Mouse (Mus musculus) limb, embryonic 14.5 days (tissue): ENCODE measurements at regions not wholly inside any gene's neighbourhood (a gene's known extent, or its start where the extent isn't known, plus 50 kb on each side); places are given as distances from the start of the nearest gene placed in this dataset.

ENCODE experiments used
- ATAC-seq: fragments of 200-750 bp; cut with Nextera tagmentation; 2 replicates; pipeline ENCODE4 v1.8.0; 2017; ENCODE audit warnings: low read depth, moderate number of reproducible peaks, moderate TSS enrichment; ENCODE audit not compliant: low FRiP score
- DNase-seq: peaks from one replicate; pipeline ENCODE4 v3.0.0-alpha.2; 2015; ENCODE audit warnings: low spot score
- H3K27ac ChIP-seq: fragments of 300-500 bp; sonication (generic); replicated peaks from 2 replicates; pipeline ENCODE4 v1.5.1; 2014; ENCODE audit warnings: low read depth, mild to moderate bottlenecking, low read length, moderate library complexity, mixed read lengths
- H3K27me3 ChIP-seq: fragments of 300-500 bp; sonication (generic); 2 replicates; pipeline ENCODE4 v1.6.1; 2014; ENCODE audit warnings: low read length, mixed read lengths; ENCODE audit not compliant: control insufficient read depth, insufficient read depth
- H3K36me3 ChIP-seq: fragments of 300-500 bp; sonication (generic); 2 replicates; pipeline ENCODE4 v1.6.1; 2014; ENCODE audit warnings: mild to moderate bottlenecking, low read length, moderate library complexity, mixed read lengths; ENCODE audit not compliant: control insufficient read depth, insufficient read depth
- H3K4me1 ChIP-seq: fragments of 300-500 bp; sonication (generic); 2 replicates; pipeline ENCODE4 v1.6.1; 2014; ENCODE audit warnings: antibody characterized with exemption, low read length, mixed read lengths; ENCODE audit not compliant: control insufficient read depth, insufficient read depth
- H3K4me2 ChIP-seq: fragments of 300-500 bp; sonication (generic); replicated peaks from 2 replicates; pipeline ENCODE4 v1.6.1; 2014; ENCODE audit warnings: low read depth, mild to moderate bottlenecking, low read length, moderate library complexity; ENCODE audit not compliant: severe bottlenecking
- H3K4me3 ChIP-seq: fragments of 300-500 bp; sonication (generic); replicated peaks from 2 replicates; pipeline ENCODE4 v1.5.1; 2014; ENCODE audit warnings: low read length
- H3K9ac ChIP-seq: fragments of 300-500 bp; sonication (generic); 2 replicates; pipeline ENCODE4 v1.6.1; 2014; ENCODE audit warnings: mild to moderate bottlenecking, low read depth, low read length, moderate library complexity; ENCODE audit not compliant: severe bottlenecking
- H3K9me3 ChIP-seq: fragments of 300-500 bp; sonication (generic); 2 replicates; pipeline ENCODE4 v1.6.1; 2016; ENCODE audit warnings: low read length; ENCODE audit not compliant: control insufficient read depth
- POLR2A ChIP-seq: fragments of 200-500 bp; IDR thresholded peaks from 2 replicates; pipeline ENCODE4 v1.8.0; 2012; ENCODE audit warnings: inconsistent platforms, mild to moderate bottlenecking, moderate library complexity, borderline replicate concordance; ENCODE audit not compliant: insufficient read depth, insufficient read length; ENCODE audit errors: extremely low read depth
- WGBS: fragments of 180-500 bp; shearing (Covaris S2); extraction: QIAGEN DNeasy Blood & Tissue Kit; methylation state at CpG from one replicate; pipeline ENCODE4 v1.1.7; 2014; 5-methylcytosine and 5-hydroxymethylcytosine counted together

DNA sequence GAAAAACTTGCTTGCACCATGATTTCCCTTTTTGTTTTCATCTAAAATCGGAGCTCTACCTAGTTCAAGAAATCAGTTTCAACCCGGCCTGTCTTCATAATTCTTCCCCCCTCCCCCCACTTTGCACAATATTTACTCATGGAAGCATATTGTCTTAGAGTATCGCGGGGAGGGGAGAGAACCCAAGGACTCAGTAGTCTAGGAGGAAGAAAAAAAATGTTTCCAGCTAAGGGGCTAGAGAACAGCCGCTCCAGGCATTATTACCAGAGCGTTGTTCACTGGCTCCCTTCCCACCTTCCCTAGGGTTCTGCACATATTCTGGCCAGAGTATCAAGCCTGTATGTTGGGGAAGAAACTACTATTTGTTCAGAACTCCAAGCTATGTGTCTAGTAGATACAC is 205.2 kb upstream of the Stk26 start:
- peak overlapping the region; percentile 49 for H3K9ac ChIP-seq

GRCm38 (mm10) chrX:50634842-50635615 is 205.8 kb upstream of the Stk26 start:
- TF ChIP-seq POLR2A: peak; percentile 64; the same call in 1 of the 2 replicates
- Histone ChIP-seq H3K27ac (peak overlapping the region; percentile 58), H3K9ac (peak overlapping the region; percentile 49)

More for the DNA sequence above, 205.2 kb upstream of the Stk26 start:
- no peaks in the 10 kb centered on the region for H3K27me3 ChIP-seq
- 31% methylated on average over 6 of the region's 6 CpGs for WGBS
- no peaks in the 10 kb centered on the region for H3K36me3 ChIP-seq
- no peaks in the 10 kb centered on the region for H3K9me3 ChIP-seq
- H3K4me3 ChIP-seq: peak overlapping the region; percentile 50
- DNase-seq (no peak), ATAC-seq (peak; percentile 46; the same call in 1 of the 2 replicates)
- no peak for TF ChIP-seq POLR2A
- H3K4me2 ChIP-seq: peak overlapping the region; percentile 50
- peak overlapping the region; percentile 58 for H3K27ac ChIP-seq
- no peaks in the 10 kb centered on the region for H3K4me1 ChIP-seq

GRCm38 (mm10) chrX:50632536-50632935 is 204.2 kb upstream of the Olfr1324 start:
- no peak for TF ChIP-seq POLR2A
- no peaks in the 10 kb centered on the region for H3K36me3 ChIP-seq
- DNase-seq (no peak), ATAC-seq (no peak)
- H3K4me1 ChIP-seq: no peaks in the 10 kb centered on the region
- H3K9ac ChIP-seq: no peak overlapping the region
- H3K27ac ChIP-seq: no peak overlapping the region
- no peaks in the 10 kb centered on the region for H3K27me3 ChIP-seq
- WGBS: 50% methylated on average over 6 of the region's 6 CpGs
- H3K4me2 ChIP-seq: no peak overlapping the region
- no peaks in the 10 kb centered on the region for H3K9me3 ChIP-seq
- H3K4me3 ChIP-seq: no peak overlapping the region

More at GRCm38 (mm10) chrX:50634842-50635615, 205.8 kb upstream of the Stk26 start:
- Histone ChIP-seq H3K9me3 (no peaks in the 10 kb centered on the region), H3K4me2 (peak overlapping the region; percentile 50), H3K4me3 (peak overlapping the region; percentile 50), H3K27me3 (no peaks in the 10 kb centered on the region), H3K4me1 (no peaks in the 10 kb centered on the region), H3K36me3 (no peaks in the 10 kb centered on the region)
- WGBS: 13% methylated on average over 24 of the region's 30 CpGs
- peak; percentile 86 for DNase-seq
- ATAC-seq: peak; percentile 95

GRCm38 (mm10) chrX:50625336-50625735 is 197.0 kb upstream of the Olfr1324 start:
- TF ChIP-seq POLR2A: no peak
- H3K4me1 ChIP-seq: no peaks in the 10 kb centered on the region
- H3K27me3 ChIP-seq: no peaks in the 10 kb centered on the region
- no peak overlapping the region for H3K9ac ChIP-seq
- no peaks in the 10 kb centered on the region for H3K9me3 ChIP-seq
- WGBS: 83% methylated on average over 6 of the region's 6 CpGs
- no peak overlapping the region for H3K4me2 ChIP-seq
- no peak overlapping the region for H3K4me3 ChIP-seq
- ATAC-seq (no peak), DNase-seq (no peak)
- no peak overlapping the region for H3K27ac ChIP-seq
- no peaks in the 10 kb centered on the region for H3K36me3 ChIP-seq

DNA sequence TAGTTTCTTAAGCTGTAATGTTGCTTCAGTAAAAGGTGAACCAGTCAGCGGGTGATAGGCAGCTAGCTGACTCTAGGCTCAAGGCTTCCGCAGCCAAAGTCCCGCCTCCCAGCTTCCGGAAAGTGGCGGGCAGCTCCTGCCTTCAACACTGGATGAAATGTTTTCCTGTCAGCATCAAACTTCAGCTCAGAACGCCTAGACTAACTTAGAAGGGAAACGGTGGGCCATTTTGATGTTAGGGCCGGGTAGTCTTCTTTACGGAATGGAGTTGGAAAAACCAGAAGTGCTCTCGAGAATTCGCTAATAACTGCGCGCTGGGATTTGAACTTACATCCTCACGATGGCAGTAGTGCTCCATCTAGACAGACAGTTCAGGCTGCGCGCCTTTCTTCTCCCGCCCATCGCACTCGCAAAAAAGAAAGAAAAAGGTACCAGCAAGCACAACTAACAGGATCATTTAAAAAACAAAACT is 194.7 kb upstream of the Olfr1324 start:
- peak overlapping the region; percentile 19 for H3K4me3 ChIP-seq
- no peaks in the 10 kb centered on the region for H3K36me3 ChIP-seq
- DNase-seq (peak; percentile 38), ATAC-seq (0 out of 2 replicates have a peak, but pooled peaks have one; percentile 50)
- H3K9me3 ChIP-seq: no peaks in the 10 kb centered on the region
- H3K27ac ChIP-seq: 0 out of 2 replicates have a peak overlapping the region, but pooled peaks have one; percentile 65
- H3K9ac ChIP-seq: no peak overlapping the region
- no peaks in the 10 kb centered on the region for H3K4me1 ChIP-seq
- 69% methylated on average over 19 of the region's 19 CpGs for WGBS
- no peak for TF ChIP-seq POLR2A
- no peaks in the 10 kb centered on the region for H3K27me3 ChIP-seq
- no peak overlapping the region for H3K4me2 ChIP-seq
